Mouse (Mus musculus): ENCODE results near the gene Aox4. TPM values are rescaled to one million over a fixed set of nuclear protein-coding genes. Genes with fewer than 3 reads are reported as not detected.

Aox4 gene
- 0.42 and 0.68 TPM in 2 replicates for polyA plus RNA-seq (2015; fragmentation: Nextera tagmentation; extraction: Ambion mirVana)

DNA sequence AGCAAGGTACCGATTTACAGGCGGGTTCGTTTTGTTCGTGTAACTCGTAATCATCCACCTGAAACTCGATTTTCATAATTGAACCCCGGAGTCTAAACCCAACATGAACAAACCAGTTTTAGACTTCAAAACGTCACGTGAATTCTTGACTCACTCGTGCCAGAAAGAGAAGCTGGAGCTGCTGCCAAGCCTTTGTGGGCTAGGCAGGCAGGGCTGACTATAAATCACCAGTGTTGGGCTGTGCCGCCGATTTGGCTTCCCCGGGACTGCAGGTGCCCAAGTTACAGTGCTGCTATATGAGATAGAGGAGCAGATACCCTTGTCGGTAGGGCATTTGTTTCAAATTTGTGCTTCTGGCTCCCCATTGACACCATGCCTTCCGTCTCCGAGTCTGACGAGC is at the start of gene Aox4:
Aox4 (plus strand) TSS at position 195 of the 400 bp plus-strand sequence.
- no peak within 1 kb of the TSS for H3K9ac ChIP-seq (replicated peaks)
- H3K9me3 ChIP-seq (replicated peaks): no peaks in the 10 kb centered on the region
- ATAC-seq (ENCODE audit: low FRiP score): peak; percentile 66; the same call in 1 of the 2 replicates
- peaks cover 4% of the 10 kb centered on the region; the same call in 1 of the 2 replicates for H3K4me1 ChIP-seq
- WGBS: 55% methylated on average over 17 of the region's 17 CpGs
- H3K27me3 ChIP-seq (replicated peaks): no peaks in the 10 kb centered on the region
- no peak within 1 kb of the TSS for H3K4me3 ChIP-seq (replicated peaks)
- H3K27ac ChIP-seq (replicated peaks): peak within 1 kb of the TSS; percentile 18; the same call in 1 of the 2 replicates
- no peaks in the 10 kb centered on the region for H3K36me3 ChIP-seq
- peak within 1 kb of the TSS; percentile 40 for H3K4me2 ChIP-seq

- Histone ChIP-seq H3K9ac (replicated peaks) (no peak overlapping the region), H3K27me3 (replicated peaks) (no peaks in the 10 kb centered on the region), H3K27ac (replicated peaks) (no peak overlapping the region), H3K4me1 (no peaks in the 10 kb centered on the region), H3K4me3 (replicated peaks) (no peak overlapping the region), H3K36me3 (no peaks in the 10 kb centered on the region), H3K9me3 (replicated peaks) (no peaks in the 10 kb centered on the region), H3K4me2 (no peak overlapping the region)
- WGBS: 78% methylated on average over 6 of the region's 6 CpGs
- ATAC-seq (ENCODE audit: low FRiP score): no peak
Measured at GRCm38 (mm10) chr1:58169893-58170292, 40.3 kb upstream of the Aox4 start.

- no peak for ATAC-seq (ENCODE audit: low FRiP score)
Measured at GRCm38 (mm10) chr1:58188514-58189175, 21.6 kb upstream of the Aox4 start.

GRCm38 (mm10) chr1:58194317-58194716 is 15.9 kb upstream of the Aox4 start:
- H3K36me3 ChIP-seq: no peaks in the 10 kb centered on the region
- H3K4me2 ChIP-seq: no peak overlapping the region
- no peaks in the 10 kb centered on the region for H3K27me3 ChIP-seq (replicated peaks)
- H3K9ac ChIP-seq (replicated peaks): no peak overlapping the region
- ATAC-seq (ENCODE audit: low FRiP score): no peak
- no peak overlapping the region for H3K27ac ChIP-seq (replicated peaks)
- no peaks in the 10 kb centered on the region for H3K9me3 ChIP-seq (replicated peaks)
- no peak overlapping the region for H3K4me3 ChIP-seq (replicated peaks)
- WGBS: 71% methylated on average over 12 of the region's 12 CpGs
- H3K4me1 ChIP-seq: 0 out of 2 replicates have a peak, but pooled peaks cover 6% of the 10 kb centered on the region

More at GRCm38 (mm10) chr1:58188514-58189175, 21.6 kb upstream of the Aox4 start:
- no peaks in the 10 kb centered on the region for H3K9me3 ChIP-seq (replicated peaks)
- H3K4me2 ChIP-seq: no peak overlapping the region
- H3K27ac ChIP-seq (replicated peaks): no peak overlapping the region
- no peaks in the 10 kb centered on the region for H3K27me3 ChIP-seq (replicated peaks)
- H3K9ac ChIP-seq (replicated peaks): no peak overlapping the region
- H3K4me1 ChIP-seq: no peaks in the 10 kb centered on the region
- no peaks in the 10 kb centered on the region for H3K36me3 ChIP-seq
- no peak overlapping the region for H3K4me3 ChIP-seq (replicated peaks)
- 53% methylated on average over 5 of the region's 5 CpGs for WGBS

- Histone ChIP-seq H3K4me3 (replicated peaks) (no peak overlapping the region), H3K4me2 (no peak overlapping the region), H3K36me3 (no peaks in the 10 kb centered on the region), H3K27me3 (replicated peaks) (no peaks in the 10 kb centered on the region), H3K9me3 (replicated peaks) (no peaks in the 10 kb centered on the region), H3K4me1 (0 out of 2 replicates have a peak, but pooled peaks cover 6% of the 10 kb centered on the region), H3K27ac (replicated peaks) (no peak overlapping the region), H3K9ac (replicated peaks) (no peak overlapping the region)
- 76% methylated on average over 3 of the region's 3 CpGs for WGBS
- no peak for ATAC-seq (ENCODE audit: low FRiP score)
Measured at GRCm38 (mm10) chr1:58194988-58195387, 15.2 kb upstream of the Aox4 start.

DNA sequence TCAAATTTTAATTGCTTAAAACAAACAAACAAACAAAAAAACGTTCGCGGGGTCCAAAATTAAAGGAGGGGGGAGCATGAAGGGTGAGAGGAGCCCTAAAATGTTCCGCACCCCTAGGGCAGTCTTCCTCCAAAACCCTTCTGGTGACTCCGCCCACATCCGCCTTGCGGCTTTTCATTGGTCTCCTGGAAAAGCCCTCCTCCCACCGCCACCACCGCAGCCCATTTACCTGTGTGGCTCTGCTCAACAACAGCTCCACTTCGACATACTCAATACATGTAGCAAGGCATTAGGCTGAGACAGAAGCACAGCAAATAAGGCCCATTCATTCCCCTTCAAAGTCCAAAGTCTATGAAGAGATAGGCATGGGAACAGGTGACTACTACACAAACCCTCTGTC is 14.7 kb upstream of the Aox4 start:
- Histone ChIP-seq H3K27ac (replicated peaks) (no peak overlapping the region), H3K9me3 (replicated peaks) (no peaks in the 10 kb centered on the region), H3K4me3 (replicated peaks) (no peak overlapping the region), H3K27me3 (replicated peaks) (no peaks in the 10 kb centered on the region), H3K36me3 (no peaks in the 10 kb centered on the region), H3K4me2 (peak overlapping the region; percentile 26; the same call in 1 of the 2 replicates), H3K4me1 (0 out of 2 replicates have a peak, but pooled peaks cover 6% of the 10 kb centered on the region), H3K9ac (replicated peaks) (no peak overlapping the region)
- 20% methylated on average over 10 of the region's 10 CpGs for WGBS
- ATAC-seq (ENCODE audit: low FRiP score): no peak

DNA sequence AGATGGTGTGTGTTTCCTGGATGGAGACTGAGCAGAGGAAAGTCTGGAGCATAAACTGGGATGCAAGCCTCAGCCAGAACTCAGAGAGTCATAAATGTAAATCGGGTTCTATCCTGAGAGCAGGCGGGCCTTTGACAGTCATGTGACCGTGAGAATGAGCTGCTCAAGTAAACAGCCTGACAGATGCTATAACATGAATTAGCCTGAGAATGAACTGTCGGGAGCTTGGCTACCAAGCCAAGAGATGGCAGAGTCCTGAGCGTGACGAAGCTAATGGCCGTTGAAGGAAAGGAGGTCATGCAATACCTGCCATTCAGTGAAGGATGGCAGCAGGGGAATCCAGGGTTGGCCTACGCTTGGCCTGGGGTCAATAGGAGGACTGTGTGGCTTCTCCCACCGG is 13.2 kb upstream of the Aox4 start:
- H3K27me3 ChIP-seq (replicated peaks): no peaks in the 10 kb centered on the region
- H3K36me3 ChIP-seq: no peaks in the 10 kb centered on the region
- no peak overlapping the region for H3K27ac ChIP-seq (replicated peaks)
- no peak overlapping the region for H3K4me3 ChIP-seq (replicated peaks)
- H3K9me3 ChIP-seq (replicated peaks): no peaks in the 10 kb centered on the region
- H3K4me1 ChIP-seq: 0 out of 2 replicates have a peak, but pooled peaks cover 6% of the 10 kb centered on the region
- H3K4me2 ChIP-seq: no peak overlapping the region
- ATAC-seq (ENCODE audit: low FRiP score): peak; percentile 72; the same call in 1 of the 2 replicates
- WGBS: 32% methylated on average over 9 of the region's 9 CpGs
- no peak overlapping the region for H3K9ac ChIP-seq (replicated peaks)

GRCm38 (mm10) chr1:58198386-58198785 is 11.8 kb upstream of the Aox4 start:
- H3K9ac ChIP-seq (replicated peaks): no peak overlapping the region
- 0 out of 2 replicates have a peak, but pooled peaks cover 6% of the 10 kb centered on the region for H3K4me1 ChIP-seq
- no peak overlapping the region for H3K27ac ChIP-seq (replicated peaks)
- no peaks in the 10 kb centered on the region for H3K9me3 ChIP-seq (replicated peaks)
- ATAC-seq (ENCODE audit: low FRiP score): no peak
- H3K27me3 ChIP-seq (replicated peaks): no peaks in the 10 kb centered on the region
- H3K4me3 ChIP-seq (replicated peaks): no peak overlapping the region
- H3K36me3 ChIP-seq: no peaks in the 10 kb centered on the region
- H3K4me2 ChIP-seq: no peak overlapping the region
- 82% methylated on average over 4 of the region's 4 CpGs for WGBS

GRCm38 (mm10) chr1:58212805-58213204 is 2.6 kb downstream of the Aox4 start:
- Histone ChIP-seq H3K9me3 (replicated peaks) (no peaks in the 10 kb centered on the region), H3K4me1 (peaks cover 4% of the 10 kb centered on the region; the same call in 1 of the 2 replicates), H3K4me2 (no peak overlapping the region), H3K4me3 (replicated peaks) (no peak overlapping the region), H3K27ac (replicated peaks) (no peak overlapping the region), H3K9ac (replicated peaks) (no peak overlapping the region), H3K27me3 (replicated peaks) (no peaks in the 10 kb centered on the region), H3K36me3 (no peaks in the 10 kb centered on the region)
- ATAC-seq (ENCODE audit: low FRiP score): no peak
- 78% methylated on average over 7 of the region's 7 CpGs for WGBS

- Histone ChIP-seq H3K36me3 (no peaks in the 10 kb centered on the region), H3K4me2 (no peak overlapping the region), H3K27ac (replicated peaks) (no peak overlapping the region), H3K4me3 (replicated peaks) (no peak overlapping the region), H3K9me3 (replicated peaks) (no peaks in the 10 kb centered on the region), H3K9ac (replicated peaks) (no peak overlapping the region), H3K4me1 (peaks cover 4% of the 10 kb centered on the region; the same call in 1 of the 2 replicates), H3K27me3 (replicated peaks) (no peaks in the 10 kb centered on the region)
- no peak for ATAC-seq (ENCODE audit: low FRiP score)
- WGBS: 81% methylated on average over 5 of the region's 5 CpGs
Measured at GRCm38 (mm10) chr1:58213838-58214237, 3.6 kb downstream of the Aox4 start.

DNA sequence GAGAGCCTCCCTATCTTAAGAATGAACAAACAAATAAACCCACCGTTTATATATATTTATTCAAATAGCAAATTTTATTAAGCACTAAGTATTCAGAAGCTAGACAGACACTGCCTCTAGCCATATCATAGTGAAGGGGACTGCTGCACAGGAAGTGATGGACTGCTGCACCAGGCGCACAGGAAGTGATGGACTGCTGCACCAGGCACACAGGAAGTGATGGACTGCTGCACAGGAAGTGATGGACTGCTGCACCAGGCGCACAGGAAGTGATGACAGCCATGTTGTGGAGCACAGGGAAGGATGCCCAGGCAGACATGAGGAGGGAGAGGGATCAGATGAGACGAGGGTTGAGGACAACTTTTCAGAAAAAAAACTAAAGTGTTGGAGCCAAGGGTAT is 5.2 kb downstream of the Aox4 start:
- H3K4me1 ChIP-seq: peaks cover 4% of the 10 kb centered on the region; the same call in 1 of the 2 replicates
- H3K4me2 ChIP-seq: no peak overlapping the region
- no peaks in the 10 kb centered on the region for H3K27me3 ChIP-seq (replicated peaks)
- H3K36me3 ChIP-seq: no peaks in the 10 kb centered on the region
- ATAC-seq (ENCODE audit: low FRiP score): no peak
- H3K27ac ChIP-seq (replicated peaks): no peak overlapping the region
- H3K4me3 ChIP-seq (replicated peaks): no peak overlapping the region
- no peaks in the 10 kb centered on the region for H3K9me3 ChIP-seq (replicated peaks)
- no peak overlapping the region for H3K9ac ChIP-seq (replicated peaks)
- WGBS: 94% methylated on average over 4 of the region's 4 CpGs

GRCm38 (mm10) chr1:58215956-58216532 is 5.8 kb downstream of the Aox4 start:
- H3K27ac ChIP-seq (replicated peaks): no peak overlapping the region
- H3K4me3 ChIP-seq (replicated peaks): no peak overlapping the region
- H3K4me1 ChIP-seq: no peaks in the 10 kb centered on the region
- no peaks in the 10 kb centered on the region for H3K36me3 ChIP-seq
- no peak overlapping the region for H3K9ac ChIP-seq (replicated peaks)
- H3K9me3 ChIP-seq (replicated peaks): no peaks in the 10 kb centered on the region
- WGBS: 88% methylated on average over 7 of the region's 7 CpGs
- H3K27me3 ChIP-seq (replicated peaks): no peaks in the 10 kb centered on the region
- no peak overlapping the region for H3K4me2 ChIP-seq
- no peak for ATAC-seq (ENCODE audit: low FRiP score)

Data from neural tube, embryonic 15.5 days (tissue).